Mouse (Mus musculus) c-Kit-negative CD71-positive TER-119-positive erythroid progenitor cells, embryonic 14.5 days (primary cell): Measurements from ENCODE around the gene Plb1.

Experiments
- DNase-seq: peaks from one replicate; pipeline ENCODE4 v3.0.0-alpha.2; 2013; ENCODE audit warnings: low read depth, low spot score

Gene Plb1

GRCm38 (mm10) chr5:32232474-32232873 lies at the start of gene Plb1:
TSS of gene Plb1 (plus strand) at chr5:32232708.
- no peak for DNase-seq

DNA sequence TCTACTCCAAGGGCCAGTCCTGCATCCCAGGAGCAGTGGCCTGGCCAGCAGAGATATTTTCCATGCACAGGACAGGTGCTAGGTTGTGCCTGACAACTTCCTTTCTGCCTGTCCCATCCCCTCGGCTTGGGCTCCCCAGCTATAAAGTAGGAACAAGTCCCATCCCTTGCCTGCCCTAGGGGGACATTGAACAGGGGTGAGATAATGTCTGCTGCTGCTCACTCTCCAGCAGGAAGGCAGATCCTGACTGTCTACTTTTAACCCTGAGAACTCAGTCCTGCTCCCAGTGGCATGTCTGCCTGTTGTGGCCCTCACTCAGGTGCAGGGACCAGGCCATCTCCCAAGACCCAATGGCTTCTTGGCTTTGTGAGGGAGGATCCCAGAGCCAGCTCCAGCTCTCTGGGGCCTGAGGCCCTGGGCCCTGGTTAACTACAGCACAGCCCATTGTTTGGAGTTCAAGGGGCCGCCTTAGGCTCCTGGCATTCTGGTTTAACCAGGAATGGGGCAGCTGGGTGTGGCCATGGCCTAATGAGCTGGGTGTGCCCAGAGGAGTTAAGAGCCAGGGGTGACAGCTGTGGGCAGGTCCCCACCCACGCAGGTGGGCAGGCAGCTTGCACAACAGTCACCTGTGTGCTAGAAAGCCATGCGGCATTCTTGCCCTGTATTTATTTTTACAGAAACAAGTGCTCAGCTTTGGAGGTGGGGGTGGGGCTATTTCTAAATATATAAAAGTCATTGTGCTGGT lies 49.5 kb upstream of the Plb1 start:
- no peak for DNase-seq

DNA sequence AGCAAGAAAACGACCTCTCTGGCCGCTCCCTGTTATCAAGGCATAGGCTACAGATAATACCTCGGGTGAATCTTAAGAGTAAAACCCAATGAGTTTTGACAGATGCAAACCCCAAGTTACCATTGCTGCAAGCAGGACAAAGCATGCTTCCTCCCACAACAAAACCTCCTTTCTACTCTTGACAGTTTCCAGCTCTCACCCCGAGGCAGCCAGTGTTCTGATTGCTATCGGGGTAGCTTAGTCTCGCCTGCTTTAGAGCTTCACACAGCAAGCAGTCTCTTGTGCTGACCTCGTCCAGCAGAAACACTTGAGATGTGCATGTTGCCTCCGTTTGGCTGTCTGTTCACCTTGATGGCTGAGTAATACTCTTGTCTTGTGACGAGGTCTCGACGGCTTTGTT lies 44.8 kb upstream of the Plb1 start:
- no peak for DNase-seq

DNA sequence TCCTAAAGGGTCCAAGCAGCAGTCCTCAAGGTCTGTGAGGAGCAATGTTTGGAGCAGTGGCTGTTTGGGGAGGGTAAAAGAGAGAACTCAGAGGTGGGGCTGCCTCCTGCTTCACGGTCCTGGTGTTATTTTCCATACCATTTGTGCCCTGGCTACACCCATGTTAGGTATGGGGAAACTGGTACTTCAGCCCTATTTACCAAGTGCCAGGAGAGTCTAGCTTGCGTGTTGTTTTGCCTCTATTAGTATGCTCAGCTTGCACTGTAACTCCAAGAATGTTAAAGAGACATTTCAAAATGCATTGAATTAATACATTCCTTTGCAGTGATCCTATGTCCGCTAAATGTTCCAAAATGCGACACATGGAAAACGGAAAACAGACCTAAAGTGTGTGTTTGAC lies 41.2 kb upstream of the Plb1 start:
- DNase-seq, result no peak

DNA sequence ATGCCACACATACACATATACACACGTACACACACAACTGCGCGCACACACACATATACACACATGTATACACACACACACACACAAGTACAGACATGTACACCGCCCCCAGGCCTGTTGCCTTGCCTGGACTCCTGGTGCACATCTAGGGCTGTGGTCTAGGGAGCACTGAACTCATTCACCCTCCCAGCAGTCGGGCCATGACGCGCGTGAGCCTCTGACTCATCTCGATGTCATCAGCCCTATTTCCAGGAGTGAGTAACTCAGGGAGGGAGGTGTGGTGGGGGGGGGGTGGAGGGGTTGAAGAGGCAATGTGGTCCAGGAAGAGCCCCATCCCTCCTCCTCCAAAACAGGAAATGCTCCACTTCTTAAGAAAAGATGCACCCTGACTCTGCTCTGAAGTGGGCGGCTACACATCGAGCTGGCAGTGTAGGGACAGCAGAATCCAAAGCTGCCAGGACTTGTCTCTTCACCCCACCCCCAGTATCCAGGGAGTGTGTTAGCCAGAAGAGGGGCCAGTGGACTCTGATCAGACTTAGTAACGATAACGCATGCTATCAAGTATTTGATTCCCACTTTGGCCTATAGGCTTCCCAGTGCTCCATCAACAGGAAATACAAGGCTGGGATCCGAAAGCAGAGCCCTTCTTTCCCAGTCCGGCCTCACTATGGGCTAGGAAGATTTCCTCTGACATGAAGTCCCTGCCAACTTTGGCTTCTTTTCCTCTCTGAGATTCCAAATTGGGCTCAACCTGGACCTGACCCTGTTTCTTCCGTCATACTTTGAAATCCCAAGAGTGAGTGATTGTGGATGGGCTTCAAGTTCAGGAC lies 40.3 kb upstream of the Plb1 start:
- no peak for DNase-seq

DNA sequence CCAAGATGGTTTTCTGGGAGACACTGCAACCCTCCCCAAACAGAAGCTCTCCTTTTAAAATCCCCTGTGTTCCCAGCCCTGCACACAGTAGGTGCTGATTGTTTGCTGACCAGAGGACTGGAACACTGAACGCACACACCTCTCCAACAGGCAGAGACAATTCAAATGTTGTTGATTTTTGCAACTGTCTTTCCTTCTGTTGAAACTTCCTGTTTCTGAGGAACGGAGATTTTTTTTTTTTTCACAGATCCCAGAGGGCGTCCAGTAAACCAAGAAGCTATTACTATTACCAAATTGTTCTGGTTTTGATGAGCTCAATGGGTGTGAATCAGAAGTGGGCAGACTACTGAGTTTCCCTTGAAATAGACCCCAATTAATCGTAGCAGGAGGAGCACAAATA lies 38.3 kb upstream of the Plb1 start:
- DNase-seq, result no peak

GRCm38 (mm10) chr5:32195857-32196609 lies 36.5 kb upstream of the Plb1 start:
- no peak for DNase-seq

- peak; percentile 40 for DNase-seq
These were observed 34.8 kb upstream of the Plb1 start for GRCm38 (mm10) chr5:32197698-32198097.

DNA sequence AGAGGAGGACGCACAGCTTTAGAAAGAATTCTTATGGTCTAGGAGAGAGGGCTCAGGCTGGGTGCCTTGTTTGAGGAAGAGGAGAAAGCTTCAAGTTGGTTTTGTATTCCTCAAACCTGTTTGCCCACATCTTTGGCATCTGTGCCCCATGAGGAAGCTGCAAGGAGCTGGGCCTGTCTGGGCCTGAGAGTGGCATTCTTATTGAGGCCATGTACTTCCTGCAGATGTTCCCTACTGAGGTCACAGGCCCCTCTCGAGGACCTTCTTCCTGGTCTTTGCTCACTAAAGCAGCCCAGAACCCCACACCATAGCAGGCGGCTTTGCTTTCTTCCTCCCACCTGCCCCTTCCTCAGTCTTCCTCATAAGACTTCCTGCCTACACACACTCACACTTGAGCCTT lies 33.4 kb upstream of the Plb1 start:
- DNase-seq, result no peak

- no peak for DNase-seq
These were observed 32.9 kb upstream of the Plb1 start for GRCm38 (mm10) chr5:32199594-32199993.

GRCm38 (mm10) chr5:32204653-32205052 lies 27.9 kb upstream of the Plb1 start:
- no peak for DNase-seq

- DNase-seq, result no peak
These were observed 25.8 kb upstream of the Plb1 start for GRCm38 (mm10) chr5:32206726-32207125.

DNA sequence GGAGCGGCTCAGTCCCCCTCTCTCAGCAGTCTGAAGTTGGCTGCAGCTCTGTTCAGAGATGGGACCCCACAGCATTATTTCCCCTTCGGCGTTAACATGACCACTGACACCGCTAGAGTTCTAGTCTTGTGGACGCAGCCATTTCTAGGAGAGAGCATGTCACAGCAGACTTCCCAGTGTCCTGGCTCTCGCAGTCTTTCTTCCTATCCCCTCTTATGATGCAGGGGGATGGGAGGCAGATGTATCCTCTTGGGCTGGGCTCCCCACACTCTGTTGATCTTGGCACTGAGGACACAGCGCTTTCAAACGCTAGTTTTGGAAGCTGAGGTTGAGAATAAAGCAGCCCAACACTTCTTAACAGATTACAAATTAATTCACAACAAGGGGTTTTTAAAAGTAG lies 24.0 kb upstream of the Plb1 start:
- DNase-seq, result no peak

- DNase-seq, result no peak
These were observed 21.5 kb upstream of the Plb1 start for GRCm38 (mm10) chr5:32211011-32211410.

GRCm38 (mm10) chr5:32213746-32214145 lies 18.8 kb upstream of the Plb1 start:
- no peak for DNase-seq

- DNase-seq, result peak; percentile 8
These were observed 17.0 kb upstream of the Plb1 start for GRCm38 (mm10) chr5:32215510-32215909.

DNA sequence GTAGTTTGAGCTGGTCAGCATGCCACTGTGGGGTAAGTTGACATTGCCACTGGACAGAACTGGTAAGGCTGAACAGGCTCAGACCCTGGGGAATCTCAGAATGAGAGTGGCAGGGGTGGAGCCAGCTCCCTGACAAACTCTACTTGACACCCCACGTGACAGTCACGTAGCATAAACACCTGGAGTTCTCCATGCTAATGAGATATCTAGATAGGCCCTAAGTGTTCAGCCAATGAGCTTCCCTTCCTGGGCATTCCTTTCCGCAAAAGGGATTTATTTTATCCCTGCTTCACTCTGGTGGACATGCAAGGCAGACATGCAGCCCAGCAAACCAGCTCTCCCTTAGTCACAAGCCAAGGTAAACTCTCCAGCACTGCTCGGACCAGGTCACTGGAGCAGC lies 16.0 kb upstream of the Plb1 start:
- no peak for DNase-seq

DNA sequence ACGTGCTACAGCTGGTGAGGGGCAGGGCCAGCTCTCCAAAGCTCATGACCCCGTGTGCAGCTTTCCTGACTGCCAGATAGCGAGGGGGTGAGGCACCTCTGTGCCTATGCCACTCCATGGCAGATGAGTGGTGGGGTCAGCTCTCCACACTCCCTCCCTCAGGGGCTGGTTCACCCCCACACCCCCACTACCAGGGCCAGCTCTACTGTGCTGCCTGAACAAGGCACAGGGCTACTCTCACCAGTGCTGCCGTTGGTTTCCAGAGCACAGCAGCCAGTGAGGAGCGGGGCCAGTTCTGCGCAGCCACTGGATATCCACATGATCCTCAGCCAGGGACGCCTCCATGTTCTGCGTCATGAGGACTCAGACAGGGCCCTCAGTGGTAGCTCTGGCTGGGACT lies 15.0 kb upstream of the Plb1 start:
- DNase-seq, result no peak

- DNase-seq, result no peak
These were observed 2.1 kb upstream of the Plb1 start for GRCm38 (mm10) chr5:32230372-32230771.

- no peak for DNase-seq
These were observed 6.8 kb downstream of the Plb1 start for GRCm38 (mm10) chr5:32239337-32239736.

DNA sequence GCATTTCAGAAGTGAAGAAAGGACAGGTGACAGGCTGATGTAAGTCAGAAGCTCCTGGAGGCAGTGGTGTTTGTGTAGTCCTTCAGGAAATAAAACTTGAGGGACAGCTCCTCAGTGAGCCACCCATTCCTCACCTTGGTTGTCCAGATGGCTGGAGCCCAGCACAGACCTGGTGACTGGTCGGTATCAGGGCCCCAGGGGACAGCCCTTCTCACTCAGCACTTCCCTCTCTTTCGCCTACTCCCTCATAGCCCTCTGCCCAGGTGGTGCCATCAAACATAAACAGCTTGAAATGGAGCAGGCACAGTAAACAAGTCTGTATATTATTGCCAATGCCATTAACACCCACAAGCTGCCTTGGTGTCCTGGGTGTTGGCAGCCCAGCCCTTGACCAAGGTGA lies 8.2 kb downstream of the Plb1 start:
- DNase-seq, result no peak

DNA sequence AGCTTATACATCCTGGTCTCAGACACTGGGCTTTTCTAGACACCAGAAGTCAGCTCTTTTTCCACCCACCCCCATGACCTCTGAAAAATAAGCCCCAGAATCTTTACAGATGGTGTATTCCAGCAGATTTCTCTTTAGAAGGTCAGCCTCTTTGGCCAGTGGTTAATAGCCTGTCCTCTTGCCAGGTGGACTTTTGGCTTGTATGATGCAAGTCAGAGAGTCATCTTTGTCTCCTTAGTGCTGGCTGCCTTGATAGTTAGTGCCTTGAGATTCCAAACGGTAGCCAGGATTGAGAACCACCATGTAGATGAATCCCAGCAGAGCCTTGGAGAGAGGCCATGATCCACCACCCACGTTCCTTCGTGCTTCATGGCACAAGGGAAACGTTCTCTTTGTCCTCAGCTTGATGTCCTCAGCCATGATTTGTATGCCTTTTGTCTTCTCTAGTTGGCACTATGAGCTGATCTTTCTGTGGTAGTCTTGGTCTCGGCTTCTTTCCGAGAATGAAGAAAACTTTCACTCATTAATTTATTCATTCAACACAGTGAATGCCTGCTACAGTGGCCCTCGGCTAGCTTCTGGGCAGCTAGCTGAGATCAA lies 10.9 kb downstream of the Plb1 start:
- DNase-seq, result no peak
